In genomic region chr4:59188802-59189545, GRCm38 (mm10) we compare ENCODE assay signal across 8 mouse cellular contexts. TPM values are rescaled to one million over a fixed set of nuclear protein-coding genes. Genes with fewer than 3 reads are reported as not detected.
DNase-seq lines count a peak whose midpoint lies in the region; ATAC-seq and TF ChIP-seq lines count a peak whose summit lies in the region.

Ugcg (plus strand) TSS chr4:59189257.

- H3K4me1 ChIP-seq in forebrain, embryonic 10.5 days: peaks cover 17% of the 10 kb centered on the region
- H3K4me1 ChIP-seq in heart, embryonic 14.5 days (ENCODE audit: control insufficient read depth in 2 of 2, insufficient read depth in 2 of 2, low read length in 2 of 2): peaks cover 0 to 9% of the 10 kb centered on the region in 2 experiments; a peak in 3 of 4 replicates
- peaks cover 10 to 23% of the 10 kb centered on the region in 2 experiments for H3K4me1 ChIP-seq in liver, embryonic 14.5 days (replicated peaks; ENCODE audit: control insufficient read depth in 2 of 2, insufficient read depth in 2 of 2, low read length in 1 of 2)
- peaks cover 7% of the 10 kb centered on the region for H3K4me1 ChIP-seq in neural tube, embryonic 11.5 days (ENCODE audit: control insufficient read depth, insufficient read depth, low read length)
- H3K4me1 ChIP-seq in stomach, embryonic 16.5 days (ENCODE audit: control insufficient read depth, insufficient read depth, low read length): peaks cover 9% of the 10 kb centered on the region

- peak within 1 kb of the TSS; percentile 83 for H3K4me3 ChIP-seq in forebrain, embryonic 10.5 days
- H3K4me3 ChIP-seq in heart, embryonic 14.5 days (ENCODE audit: control insufficient read depth in 1 of 2, insufficient read depth in 1 of 2, low read depth in 1 of 2, low read length in 2 of 2): peak within 1 kb of the TSS; percentile 91 to 93
- H3K4me3 ChIP-seq in liver, embryonic 14.5 days (ENCODE audit: insufficient read depth in 1 of 2, low read depth in 2 of 2, low read length in 2 of 2): peak within 1 kb of the TSS; percentile 89 to 96
- H3K4me3 ChIP-seq in neural tube, embryonic 11.5 days (ENCODE audit: low read depth, low read length): peak within 1 kb of the TSS; percentile 74
- H3K4me3 ChIP-seq in stomach, embryonic 16.5 days (replicated peaks; ENCODE audit: low read length): peak within 1 kb of the TSS; percentile 70

- TF ChIP-seq EP300 in liver, embryonic 14.5 days (IDR thresholded peaks at IDR 0.05; ENCODE audit: low read depth): no peak

- DNase-seq in CD4-positive, CD25-positive, alpha-beta regulatory T cell, adult 2 months (ENCODE audit: low read depth, low spot score): peak; percentile 87
- DNase-seq in brain, embryonic 18.5 days (ENCODE audit: low read depth, low spot score): peak; percentile 61
- peak; percentile 67 for DNase-seq in forebrain, embryonic 10.5 days (ENCODE audit: extremely low spot score, low spot score)
- DNase-seq in kidney, postnatal 14 days: peak; percentile 87
- peak; percentile 65 to 75 (median 72) for DNase-seq in liver, embryonic 14.5 days (ENCODE audit: low read depth in 3 of 3, low spot score in 3 of 3)
- DNase-seq in neural tube, embryonic 11.5 days (ENCODE audit: low spot score): peak; percentile 89

- peak within 1 kb of the TSS; percentile 96 for H3K27ac ChIP-seq in forebrain, embryonic 10.5 days
- peak within 1 kb of the TSS; percentile 76 to 88 for H3K27ac ChIP-seq in heart, embryonic 14.5 days (replicated peaks in 1 of 2; ENCODE audit: control insufficient read depth in 1 of 2, insufficient read depth in 1 of 2, low read depth in 2 of 2, low read length in 2 of 2)
- peak within 1 kb of the TSS; percentile 80 for H3K27ac ChIP-seq in liver, embryonic 14.5 days
- peak within 1 kb of the TSS; percentile 87 for H3K27ac ChIP-seq in neural tube, embryonic 11.5 days (ENCODE audit: low read depth, low read length)
- peak within 1 kb of the TSS; percentile 95 for H3K27ac ChIP-seq in stomach, embryonic 16.5 days (ENCODE audit: low read length)

- peaks cover 10% of the 10 kb centered on the region for H3K36me3 ChIP-seq in forebrain, embryonic 10.5 days (replicated peaks)
- H3K36me3 ChIP-seq in heart, embryonic 14.5 days (ENCODE audit: control insufficient read depth, insufficient read depth, low read length): no peaks in the 10 kb centered on the region
- no peaks in the 10 kb centered on the region for H3K36me3 ChIP-seq in liver, embryonic 14.5 days (replicated peaks; ENCODE audit: control insufficient read depth, insufficient read depth, low read depth)
- no peaks in the 10 kb centered on the region; the same call in 1 of the 2 replicates for H3K36me3 ChIP-seq in neural tube, embryonic 11.5 days (ENCODE audit: control insufficient read depth, insufficient read depth, low read length)
- H3K36me3 ChIP-seq in stomach, embryonic 16.5 days (ENCODE audit: control insufficient read depth, insufficient read depth, low read length): no peaks in the 10 kb centered on the region

- no peaks in the 10 kb centered on the region for H3K27me3 ChIP-seq in forebrain, embryonic 10.5 days (ENCODE audit: poor library complexity, severe bottlenecking)
- no peaks in the 10 kb centered on the region for H3K27me3 ChIP-seq in heart, embryonic 14.5 days (ENCODE audit: control insufficient read depth, insufficient read depth, low read length)
- H3K27me3 ChIP-seq in liver, embryonic 14.5 days (ENCODE audit: control insufficient read depth, insufficient read depth, low read length): no peaks in the 10 kb centered on the region
- no peaks in the 10 kb centered on the region for H3K27me3 ChIP-seq in neural tube, embryonic 11.5 days (ENCODE audit: control insufficient read depth, insufficient read depth, low read length)
- no peaks in the 10 kb centered on the region for H3K27me3 ChIP-seq in stomach, embryonic 16.5 days (ENCODE audit: control insufficient read depth, insufficient read depth, low read length)

- under 1% methylated on average over 95 of the region's 99 CpGs for WGBS in forebrain, embryonic 10.5 days
- WGBS in heart, embryonic 14.5 days: under 1% methylated on average over 72 of the region's 99 CpGs
- WGBS in liver, embryonic 14.5 days (ENCODE audit: insufficient replicate concordance): under 1% methylated on average over 67 of the region's 99 CpGs
- under 1% methylated on average over 31 of the region's 99 CpGs for WGBS in neural tube, embryonic 11.5 days
- under 1% methylated on average over 51 of the region's 99 CpGs for WGBS in stomach, embryonic 16.5 days

- TF ChIP-seq CTCF in liver, embryonic 14.5 days (IDR thresholded peaks at IDR 0.05; ENCODE audit: low read depth): no peak

- H3K4me2 ChIP-seq in heart, embryonic 14.5 days (ENCODE audit: low read length): peak within 1 kb of the TSS; percentile 86
- peak within 1 kb of the TSS; percentile 73 for H3K4me2 ChIP-seq in liver, embryonic 14.5 days (ENCODE audit: low read depth)
- peak within 1 kb of the TSS; percentile 64 for H3K4me2 ChIP-seq in neural tube, embryonic 11.5 days (ENCODE audit: low read depth)
- H3K4me2 ChIP-seq in stomach, embryonic 16.5 days (ENCODE audit: low read depth, low read length): peak within 1 kb of the TSS; percentile 87

- ATAC-seq in heart, embryonic 14.5 days (ENCODE audit: insufficient number of reproducible peaks, insufficient read depth, low FRiP score, low read depth): peak; percentile 89
- peak; percentile 89 for ATAC-seq in liver, embryonic 14.5 days (ENCODE audit: insufficient read depth)
- peak; percentile 82 for ATAC-seq in neural tube, embryonic 11.5 days (ENCODE audit: insufficient read depth, low FRiP score, low TSS enrichment)
- peak; percentile 92 for ATAC-seq in stomach, embryonic 16.5 days (ENCODE audit: insufficient read depth, low FRiP score)

- peak within 1 kb of the TSS; percentile 97 for H3K9ac ChIP-seq in heart, embryonic 14.5 days (ENCODE audit: low read length)
- H3K9ac ChIP-seq in liver, embryonic 14.5 days (replicated peaks): peak within 1 kb of the TSS; percentile 88
- peak within 1 kb of the TSS; percentile 92 for H3K9ac ChIP-seq in neural tube, embryonic 11.5 days (ENCODE audit: low read length)
- H3K9ac ChIP-seq in stomach, embryonic 16.5 days (ENCODE audit: low read length): peak within 1 kb of the TSS; percentile 90

- no peaks in the 10 kb centered on the region for H3K9me3 ChIP-seq in forebrain, embryonic 10.5 days
- H3K9me3 ChIP-seq in heart, embryonic 14.5 days (ENCODE audit: control insufficient read depth, low read length): no peaks in the 10 kb centered on the region
- no peaks in the 10 kb centered on the region for H3K9me3 ChIP-seq in liver, embryonic 14.5 days (ENCODE audit: control insufficient read depth, low read length)
- no peaks in the 10 kb centered on the region for H3K9me3 ChIP-seq in neural tube, embryonic 11.5 days (ENCODE audit: control insufficient read depth, low read length)
- no peaks in the 10 kb centered on the region for H3K9me3 ChIP-seq in stomach, embryonic 16.5 days (replicated peaks; ENCODE audit: control insufficient read depth, low read length)

RNA-seq across cellular contexts. Expression of gene Ugcg, which starts in this region (rescaled TPM):
- 11.7 and 12.0 TPM in 2 replicates for polyA plus RNA-seq in forebrain, embryonic 10.5 days (2016; fragmentation: Nextera tagmentation; extraction: Ambion mirVana)
- 10.7 and 11.0 TPM in 2 replicates for polyA plus RNA-seq in heart, embryonic 14.5 days (2014; fragmentation: Nextera tagmentation; extraction: Ambion mirVana)
- 19.3 and 21.7 TPM in 2 replicates for polyA plus RNA-seq in liver, embryonic 14.5 days (2012; rRNA removed)
- 7.5 and 9.9 TPM in 2 replicates for polyA plus RNA-seq in liver, embryonic 14.5 days (2014; fragmentation: Nextera tagmentation; extraction: Ambion mirVana)
- 12.1 and 12.4 TPM in 2 replicates for polyA plus RNA-seq in neural tube, embryonic 11.5 days (2014; fragmentation: Nextera tagmentation; extraction: Ambion mirVana)
- polyA plus RNA-seq in stomach, embryonic 16.5 days (2015; fragmentation: Nextera tagmentation; extraction: Ambion mirVana): 8.9 and 9.7 TPM in 2 replicates

Comparison
In these comparisons a context has a peak if more than half of its experiments do, and no peak if none do; other contexts are left out.
1. Peak in every context shown above with its lines: DNase-seq, ATAC-seq, H3K4me3 ChIP-seq and H3K27ac ChIP-seq.